Mouse (Mus musculus): Measurements from ENCODE around the gene Mrpl33.

- TF ChIP-seq POLR2A (IDR thresholded peaks at IDR 0.05; ENCODE audit: insufficient read depth, low read depth, low read length) = no peak
- no peak for TF ChIP-seq CTCF (IDR thresholded peaks at IDR 0.05)
- TF ChIP-seq EP300 (IDR thresholded peaks at IDR 0.05; ENCODE audit: insufficient read depth, low read depth, low read length) = no peak
Measured at GRCm38 (mm10) chr5:31627562-31628526, 31.1 kb downstream of the Mrpl33 start.
